Mouse (Mus musculus): ENCODE results near the gene Gm44596. TPM values are rescaled to one million over a fixed set of nuclear protein-coding genes. Genes with fewer than 3 reads are reported as not detected.
A peak's percentile ranks its signal among the peaks of the same experiment; 100 is the strongest.

Gm44596 gene
- total RNA-seq, 2 experiments from 2014 or later, result not detected

GRCm38 (mm10) chr6:128429300-128429699 is 54.0 kb downstream of the Gm44596 start:
- DNase-seq, result no peak

- DNase-seq, result no peak
These were observed 54.5 kb downstream of the Gm44596 start for GRCm38 (mm10) chr6:128429826-128430225.

GRCm38 (mm10) chr6:128432356-128432915 is 57.1 kb downstream of the Gm44596 start:
- no peak for DNase-seq

GRCm38 (mm10) chr6:128433566-128433965 is 58.3 kb downstream of the Gm44596 start:
- DNase-seq, result no peak

- DNase-seq, result no peak
These were observed 60.2 kb downstream of the Gm44596 start for GRCm38 (mm10) chr6:128435474-128435873.

- DNase-seq, result no peak
These were observed 61.2 kb downstream of the Gm44596 start for GRCm38 (mm10) chr6:128436356-128437005.

GRCm38 (mm10) chr6:128437288-128437687 is 62.0 kb downstream of the Gm44596 start:
- DNase-seq, result no peak

- peak; percentile 43 to 64 for DNase-seq
These were observed 62.5 kb downstream of the Gm44596 start for GRCm38 (mm10) chr6:128437731-128438316.

- peak; percentile 92 to 93 for DNase-seq
These were observed 63.1 kb downstream of the Gm44596 start, which contains the start of gene Fkbp4 for GRCm38 (mm10) chr6:128438317-128438870. TSS of gene Fkbp4 (minus strand) at chr6:128438677.

GRCm38 (mm10) chr6:128438871-128439341 is 63.6 kb downstream of the Gm44596 start:
- DNase-seq, result no peak

- no peak for DNase-seq
These were observed 64.9 kb downstream of the Gm44596 start for GRCm38 (mm10) chr6:128440238-128440637.

GRCm38 (mm10) chr6:128445761-128446535 is 70.6 kb downstream of the Gm44596 start:
- no peak for DNase-seq

GRCm38 (mm10) chr6:128447063-128447462 is 71.8 kb downstream of the Gm44596 start:
- DNase-seq, result no peak

GRCm38 (mm10) chr6:128455835-128456605 is 80.7 kb downstream of the Gm44596 start:
- DNase-seq, result peak; percentile 47 to 61

Other genes with a start within 250 kb of the Gm44596 start
- gene Tspan9, start 231.9 kb upstream of the Gm44596 start, total RNA-seq (2021), result 10 to 100 TPM; 52.5 to 52.8 TPM
- 1 to 10 TPM in 1 of 2 experiments, under 1 TPM in 1; 0.57 to 1.1 TPM for gene Tead4, start 74.7 kb upstream of the Gm44596 start, total RNA-seq (2021)
- gene Tulp3, start 19.7 kb upstream of the Gm44596 start, total RNA-seq (2021), result 10 to 100 TPM; 19.6 to 24.0 TPM
- 10 to 100 TPM; 20.4 to 20.8 TPM for gene Rhno1, start 12.6 kb upstream of the Gm44596 start, total RNA-seq (2021)
- 1 to 10 TPM; 1.6 to 2.2 TPM for gene Foxm1, start 12.5 kb upstream of the Gm44596 start, total RNA-seq (2021)
- gene Tex52, start within 50 bp of the Gm44596 start, total RNA-seq (2021), result 1 to 10 TPM in 1 of 2 experiments, under 1 TPM in 1; 0.68 to 1.5 TPM
- 10 to 100 TPM; 16.0 to 18.1 TPM for gene Nrip2, start 23.8 kb downstream of the Gm44596 start, total RNA-seq (2021)
- gene Itfg2, start 49.4 kb downstream of the Gm44596 start, total RNA-seq (2021), result 10 to 100 TPM; 18.2 to 25.4 TPM
- gene Fkbp4, start 63.2 kb downstream of the Gm44596 start, total RNA-seq (2021), result 100 to 1,000 TPM; 123 to 134 TPM
- gene Pzp, start 151.2 kb downstream of the Gm44596 start, total RNA-seq (2021), result not detected
- 10 to 100 TPM; 12.1 to 13.3 TPM for gene A2ml1, start 206.1 kb downstream of the Gm44596 start, total RNA-seq (2021)
- not detected for gene Klrb1a, start 248.0 kb downstream of the Gm44596 start, total RNA-seq (2021)